Mouse (Mus musculus): ENCODE data around the gene Hip1.
A peak's percentile ranks its signal among the peaks of the same experiment; 100 is the strongest.

The Hip1 gene

DNA sequence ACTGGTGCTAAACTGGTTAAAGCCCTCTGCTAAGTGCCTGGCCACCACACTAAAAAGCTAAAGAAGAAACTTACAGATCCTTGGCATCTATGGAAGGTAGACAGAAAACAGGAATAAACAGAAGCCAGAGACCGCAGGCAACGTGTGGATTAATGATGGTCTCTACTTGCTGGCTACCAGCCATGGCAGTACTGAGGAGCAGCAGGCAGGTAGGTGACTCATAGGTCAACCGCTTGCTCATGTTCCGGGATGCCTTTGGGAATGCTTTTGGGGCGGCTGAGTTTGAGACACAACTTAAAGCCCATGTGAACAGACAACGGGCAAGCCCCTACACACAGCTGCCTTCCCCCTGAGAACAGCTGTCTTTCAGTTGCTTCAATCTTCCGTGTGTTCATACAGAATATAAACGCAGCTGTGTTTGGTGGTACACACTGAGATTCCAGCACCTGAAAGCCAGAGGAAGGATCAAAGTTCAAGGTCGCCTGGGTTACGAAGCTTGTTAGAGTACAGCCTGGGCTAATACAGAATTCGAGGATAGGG, 13.5 kb downstream of the Hip1 start:
- no peak for DNase-seq (ENCODE audit: low spot score)

DNA sequence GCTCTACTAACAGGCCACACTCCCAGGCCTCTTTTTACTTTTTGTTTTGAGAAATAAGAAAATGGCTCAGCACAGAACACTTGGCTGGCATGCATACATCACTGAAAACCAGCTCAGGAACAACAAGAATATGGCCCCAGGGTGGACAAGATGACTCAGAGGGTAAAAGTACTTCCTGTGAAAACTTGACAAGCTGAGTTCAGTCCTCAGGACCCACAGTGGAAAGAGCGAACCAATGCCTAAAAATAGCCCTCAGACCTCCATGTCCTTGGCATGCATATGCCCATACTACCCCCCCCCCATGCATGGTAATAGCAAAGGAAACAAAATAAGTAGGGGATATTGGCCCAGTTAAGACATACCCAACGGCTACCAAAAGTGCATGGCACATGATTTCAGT, 15.0 kb downstream of the Hip1 start:
- no peak for DNase-seq (ENCODE audit: low spot score)

DNA sequence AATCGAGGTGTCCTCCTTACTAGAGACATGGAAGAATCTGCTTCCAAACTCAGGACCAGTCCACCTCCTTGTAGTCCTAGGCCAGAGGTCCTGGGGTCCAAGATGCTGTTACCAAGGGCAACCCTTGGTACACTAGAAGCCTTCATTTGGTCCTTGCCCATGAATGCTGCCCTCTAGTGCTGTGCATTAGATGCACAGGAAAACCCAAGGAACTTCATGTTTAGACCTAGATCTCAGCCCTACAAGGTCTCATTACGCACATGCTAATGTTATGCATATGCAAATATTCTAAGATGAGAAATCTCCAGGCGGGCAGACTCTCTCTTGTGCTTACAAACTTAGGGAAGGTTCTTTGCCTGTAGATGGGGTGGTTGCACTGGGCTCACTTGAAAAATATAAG, 15.6 kb downstream of the Hip1 start:
- DNase-seq (ENCODE audit: low spot score), result no peak

DNA sequence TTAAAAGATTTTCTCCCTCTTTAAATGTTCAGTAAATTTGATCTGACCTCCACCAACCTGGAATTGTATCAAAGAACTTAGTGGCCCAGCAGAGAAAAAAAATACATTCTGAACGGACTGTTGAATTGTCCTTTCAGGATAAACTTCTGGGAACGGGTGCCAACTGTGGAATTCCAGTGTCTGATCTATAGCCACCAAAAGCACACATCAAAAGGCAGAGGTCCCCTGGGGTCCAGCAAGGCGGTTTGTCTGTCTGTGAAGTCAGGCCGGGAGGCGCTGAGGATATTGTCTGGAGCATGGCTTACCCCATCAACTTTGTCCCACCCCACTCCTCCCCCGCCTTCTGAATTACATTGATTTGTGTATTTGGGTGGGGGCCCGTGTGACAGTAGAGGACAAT, 16.9 kb downstream of the Hip1 start:
- no peak for DNase-seq (ENCODE audit: low spot score)

DNA sequence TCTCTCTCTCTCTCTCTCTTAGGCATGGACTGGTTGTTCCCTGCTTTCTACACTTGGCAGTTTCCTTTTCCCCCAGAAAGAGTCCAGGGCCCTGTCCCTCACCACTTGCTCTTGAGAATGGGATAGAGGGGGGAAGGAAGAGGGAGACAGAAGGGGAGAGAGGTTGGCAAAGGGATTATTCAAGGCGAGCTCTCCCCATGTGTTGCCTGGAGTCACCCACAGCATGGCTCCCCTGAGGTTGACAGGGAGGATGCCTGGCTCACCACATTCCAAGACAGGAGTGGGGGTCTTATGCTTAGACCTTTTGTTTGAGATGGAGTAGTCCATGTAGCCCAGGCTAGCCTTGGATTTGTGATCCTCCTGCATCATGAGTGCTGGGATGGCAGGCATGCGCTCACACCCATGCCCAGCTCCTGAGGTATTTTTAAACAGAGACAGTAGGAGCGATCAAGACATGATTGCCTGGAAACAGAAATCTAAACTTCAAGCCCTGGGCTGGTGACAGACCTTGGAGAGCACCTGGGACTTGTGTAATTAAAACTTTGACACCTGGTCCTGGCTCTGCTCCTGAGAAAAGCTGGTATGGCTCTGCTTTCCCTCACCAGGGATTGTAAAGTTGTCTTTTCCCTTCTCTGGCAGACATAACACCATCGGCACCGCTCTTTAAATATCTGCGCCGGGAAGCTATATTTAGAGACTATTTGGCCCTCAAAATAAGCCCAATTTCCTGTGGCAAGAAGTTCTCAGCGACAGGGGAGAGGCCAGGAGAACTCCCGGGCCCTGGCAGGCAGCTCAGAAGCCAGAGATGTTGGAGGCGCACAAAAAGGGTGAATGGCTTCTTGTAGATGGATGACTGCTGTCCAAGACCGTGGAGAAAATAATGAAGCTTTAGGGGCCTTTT, 20.0 kb downstream of the Hip1 start:
- no peak for DNase-seq (ENCODE audit: low spot score)

DNA sequence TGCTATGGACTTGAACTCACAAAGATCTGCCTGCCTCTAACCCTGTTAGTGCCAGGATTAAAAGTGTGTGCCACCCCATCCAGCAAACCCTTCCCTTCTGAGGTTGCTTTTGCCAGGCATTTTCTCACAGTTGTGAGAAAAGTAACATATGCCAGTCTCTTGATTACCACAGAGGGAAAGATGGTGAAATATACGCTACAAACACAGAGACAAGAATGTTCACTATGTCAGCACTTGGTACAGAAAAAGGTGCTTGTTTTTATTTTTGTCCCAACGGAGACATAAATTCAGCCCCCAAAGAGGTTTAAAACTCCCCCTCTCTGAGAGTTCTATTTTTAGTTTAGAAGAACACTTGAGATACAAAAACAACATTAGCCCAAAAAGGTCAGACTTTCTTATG, 20.8 kb downstream of the Hip1 start:
- no peak for DNase-seq (ENCODE audit: low spot score)

DNA sequence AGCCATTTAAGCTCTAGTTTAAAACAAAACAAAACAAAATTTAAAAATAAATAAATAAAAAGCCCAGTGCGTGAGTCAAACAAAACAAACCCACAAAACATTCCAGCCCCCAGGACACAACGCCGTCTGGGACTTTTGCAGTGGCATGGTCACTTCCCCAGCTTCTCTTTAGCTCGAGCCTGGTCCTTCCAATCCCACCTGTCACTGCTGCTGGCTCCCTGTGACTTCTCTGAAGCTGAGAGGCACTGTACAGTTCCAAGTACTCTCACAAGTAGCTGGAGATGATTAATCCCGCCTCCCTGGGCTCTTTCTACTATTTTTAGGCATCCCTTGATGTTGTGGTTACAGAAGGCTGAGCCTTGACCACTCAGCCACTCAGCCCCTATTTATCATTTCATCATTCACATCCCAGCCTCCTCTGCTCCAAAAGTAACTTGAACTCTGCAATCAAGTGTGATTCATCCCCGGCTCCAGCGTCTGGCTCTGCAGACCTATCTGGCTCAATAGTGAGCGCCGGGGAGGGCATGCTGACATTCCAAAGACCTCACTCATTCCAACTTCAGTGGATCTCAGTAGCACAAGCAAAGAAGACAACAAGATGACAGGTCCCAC, 22.7 kb downstream of the Hip1 start:
- DNase-seq (ENCODE audit: low spot score), result peak; percentile 50

DNA sequence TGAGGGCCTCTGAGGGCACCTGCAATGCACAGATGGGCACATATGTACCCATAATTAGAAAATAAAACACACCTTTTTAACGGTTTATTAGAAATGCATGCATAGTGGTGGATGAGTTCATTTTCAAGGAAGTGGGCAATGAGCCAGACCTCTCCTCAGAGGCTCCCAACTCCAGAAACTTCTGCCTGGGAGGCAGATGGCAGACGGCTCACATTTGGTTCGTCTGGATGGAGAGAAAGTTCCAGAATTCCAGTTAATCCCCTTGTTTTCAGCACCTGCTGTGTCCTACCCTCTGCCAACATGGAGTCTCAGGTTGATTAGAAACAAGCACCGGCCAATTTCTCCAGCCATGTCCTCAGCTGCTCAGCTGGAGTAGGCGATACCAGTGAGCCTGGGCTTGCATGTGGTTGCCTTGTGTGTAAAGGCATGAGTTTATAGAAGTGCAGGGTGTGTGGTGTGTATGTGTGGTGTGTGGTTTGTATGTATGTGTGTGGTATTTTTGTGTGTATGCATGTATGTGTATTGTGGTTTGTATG, 27.5 kb downstream of the Hip1 start:
- no peak for DNase-seq (ENCODE audit: low spot score)

DNA sequence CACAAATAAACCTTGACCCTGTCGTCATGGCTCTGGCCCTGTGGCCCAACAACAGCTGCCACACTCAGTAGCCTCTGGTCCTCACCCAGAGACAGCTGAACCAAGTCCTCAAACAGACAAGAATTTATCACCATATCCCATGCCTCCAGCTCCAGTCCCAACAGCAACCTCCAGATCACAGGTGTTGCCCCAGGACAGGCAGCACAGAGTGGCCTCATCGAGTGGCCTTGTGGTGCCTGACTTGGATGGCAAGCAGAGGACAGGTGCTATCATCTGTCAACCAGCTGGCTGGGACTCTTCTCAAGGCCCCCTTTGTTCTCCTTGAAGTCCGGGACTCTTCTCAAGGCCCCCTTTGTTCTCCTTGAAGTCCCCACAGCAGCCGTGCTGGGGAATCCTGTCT, 31.8 kb downstream of the Hip1 start:
- DNase-seq (ENCODE audit: low spot score), result no peak

DNA sequence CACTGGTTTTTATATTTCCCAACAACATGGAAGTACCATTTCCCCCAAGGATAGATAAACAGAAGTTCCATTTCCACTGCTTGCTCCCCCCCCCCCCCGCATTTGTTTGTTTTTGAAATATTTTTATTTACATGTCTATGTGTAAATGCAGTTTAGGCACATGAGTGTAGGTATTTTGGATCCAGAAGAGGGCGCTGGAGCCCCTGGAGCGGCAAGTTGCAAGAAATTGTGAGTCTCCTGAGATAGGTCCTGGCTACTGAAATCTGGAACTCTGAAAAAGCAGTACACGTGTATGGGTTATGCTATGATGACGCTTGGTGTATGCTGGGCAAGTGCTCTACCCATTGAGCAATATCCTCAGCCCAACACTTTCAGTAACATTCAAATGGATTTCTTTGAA, 33.8 kb downstream of the Hip1 start:
- no peak for DNase-seq (ENCODE audit: low spot score)

DNA sequence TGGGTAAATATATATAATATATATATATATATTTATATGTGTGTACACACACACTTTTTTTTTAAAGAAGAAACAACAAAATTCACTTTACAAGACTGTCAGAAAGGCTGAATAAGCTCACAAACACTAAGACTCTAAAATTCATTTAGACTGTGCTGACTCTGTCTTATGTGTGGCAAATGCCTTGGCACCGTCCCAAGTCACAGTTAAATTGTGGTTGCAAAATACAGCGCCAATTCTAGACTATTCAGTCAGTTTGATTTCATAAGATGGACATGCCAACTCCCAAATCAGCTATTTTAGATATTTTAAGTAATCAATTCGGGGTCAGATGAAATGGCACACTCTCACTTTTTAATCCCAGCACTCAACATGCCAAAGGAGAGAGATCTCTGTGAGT, 36.6 kb downstream of the Hip1 start:
- no peak for DNase-seq (ENCODE audit: low spot score)

DNA sequence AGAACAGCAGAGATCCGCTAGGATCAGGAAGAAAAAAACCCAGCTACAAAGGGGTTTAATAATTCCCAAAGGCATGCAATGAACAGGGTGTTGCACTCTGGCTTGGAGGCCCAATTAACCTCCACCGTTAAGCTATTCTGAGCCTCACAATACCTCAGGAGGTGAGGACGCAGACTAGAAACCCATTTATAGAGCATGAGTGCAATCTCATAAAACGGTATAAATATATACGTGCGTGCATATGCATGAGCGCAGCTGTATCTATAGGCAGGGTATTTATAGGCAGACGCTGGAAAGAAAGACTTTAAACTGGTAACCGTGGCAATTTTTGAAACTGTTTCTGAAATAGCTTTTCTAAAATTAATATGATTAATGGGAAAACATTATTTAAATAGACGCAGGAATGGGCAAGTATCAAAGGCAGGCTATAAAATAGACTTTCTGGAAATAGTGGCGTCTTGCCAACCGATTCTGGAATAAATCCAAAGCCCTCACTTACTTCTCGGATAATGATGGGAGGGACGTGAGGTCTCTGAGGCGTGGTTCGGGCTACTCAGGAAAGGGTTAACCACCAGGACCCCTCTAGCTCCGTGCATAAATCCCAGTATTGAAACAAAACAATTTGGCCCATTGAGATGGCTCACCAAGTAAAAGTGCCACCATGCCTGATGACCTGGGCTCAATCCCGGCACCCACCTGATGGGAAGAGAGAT, 37.2 kb downstream of the Hip1 start:
- no peak for DNase-seq (ENCODE audit: low spot score)

DNA sequence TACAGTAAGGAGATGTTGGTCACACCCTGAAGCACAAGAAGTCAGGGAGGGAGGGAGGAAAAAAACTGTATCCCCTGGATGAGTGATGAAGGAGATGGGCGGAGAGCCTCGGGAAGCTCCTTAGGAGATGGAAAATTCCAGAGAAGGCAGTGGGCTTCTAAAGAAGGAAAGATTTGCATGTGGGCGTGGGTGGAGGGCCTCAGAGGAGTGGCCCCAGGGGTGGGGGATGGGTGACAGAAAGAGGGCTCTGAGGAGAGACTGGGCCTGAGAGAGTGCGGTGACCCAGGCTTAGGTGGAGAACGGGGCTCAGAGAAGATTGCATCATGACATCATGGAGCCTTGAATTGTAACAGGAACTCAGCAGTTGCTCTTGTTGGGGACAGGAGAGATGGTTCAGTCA, 39.5 kb downstream of the Hip1 start:
- DNase-seq (ENCODE audit: low spot score), result no peak

DNA sequence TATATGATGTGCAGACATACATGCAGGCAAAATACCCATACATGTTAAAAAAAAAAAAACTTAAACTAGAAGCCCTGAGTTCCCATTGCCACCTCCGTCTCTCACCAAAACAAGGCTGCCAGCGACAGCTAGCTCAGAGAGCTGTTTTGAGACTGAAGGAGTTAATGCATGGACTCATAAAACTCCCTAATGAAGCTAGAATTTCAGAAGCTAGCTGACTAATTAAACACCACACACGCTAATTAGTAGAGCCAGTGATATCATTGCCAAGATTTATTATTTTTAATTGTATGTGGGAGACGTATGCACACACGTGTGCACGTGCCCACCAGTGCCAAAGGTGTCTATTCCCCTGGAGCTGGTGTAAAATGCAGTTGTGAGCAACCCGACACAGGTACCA, 42.0 kb downstream of the Hip1 start:
- DNase-seq (ENCODE audit: low spot score), result no peak

DNA sequence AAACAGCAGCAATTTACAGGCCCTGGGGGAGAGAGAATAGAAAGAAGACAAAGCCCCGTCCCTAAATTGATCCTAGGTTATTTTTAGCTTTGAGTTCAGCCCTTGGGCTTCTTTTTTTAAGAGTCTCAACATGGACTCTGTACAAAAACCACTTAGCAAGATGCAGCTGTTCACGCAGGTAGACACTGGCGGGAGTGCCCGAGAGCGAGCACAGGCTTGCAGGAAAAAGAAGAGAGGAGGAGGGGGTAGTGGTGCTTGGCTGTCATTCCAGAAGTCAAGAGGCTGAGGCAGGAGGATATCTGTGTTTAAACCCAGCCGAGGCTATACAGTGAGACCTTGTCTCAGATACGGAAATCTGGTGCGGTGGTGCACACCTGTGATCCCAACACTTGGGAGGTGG, 42.9 kb downstream of the Hip1 start:
- no peak for DNase-seq (ENCODE audit: low spot score)

DNA sequence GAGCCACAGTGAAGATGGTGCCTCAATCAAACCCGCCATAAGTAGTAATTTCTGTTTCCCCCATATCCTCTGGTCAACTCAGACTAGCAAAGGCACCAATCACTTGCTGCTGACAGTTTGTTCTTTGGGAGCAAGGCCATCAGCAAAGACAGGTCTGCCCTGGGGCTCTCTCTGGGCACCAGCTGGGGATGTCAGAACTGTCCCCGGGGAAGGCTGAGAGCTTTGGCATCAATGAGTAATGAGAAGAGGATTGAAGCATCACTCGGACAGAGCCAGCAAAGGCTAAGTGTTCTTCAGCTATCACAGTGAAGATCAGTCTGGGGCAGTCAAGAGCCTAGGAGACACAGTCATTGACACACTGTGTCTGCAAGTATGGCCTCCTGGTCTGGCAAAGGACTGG, 46.0 kb downstream of the Hip1 start:
- no peak for DNase-seq (ENCODE audit: low spot score)

DNA sequence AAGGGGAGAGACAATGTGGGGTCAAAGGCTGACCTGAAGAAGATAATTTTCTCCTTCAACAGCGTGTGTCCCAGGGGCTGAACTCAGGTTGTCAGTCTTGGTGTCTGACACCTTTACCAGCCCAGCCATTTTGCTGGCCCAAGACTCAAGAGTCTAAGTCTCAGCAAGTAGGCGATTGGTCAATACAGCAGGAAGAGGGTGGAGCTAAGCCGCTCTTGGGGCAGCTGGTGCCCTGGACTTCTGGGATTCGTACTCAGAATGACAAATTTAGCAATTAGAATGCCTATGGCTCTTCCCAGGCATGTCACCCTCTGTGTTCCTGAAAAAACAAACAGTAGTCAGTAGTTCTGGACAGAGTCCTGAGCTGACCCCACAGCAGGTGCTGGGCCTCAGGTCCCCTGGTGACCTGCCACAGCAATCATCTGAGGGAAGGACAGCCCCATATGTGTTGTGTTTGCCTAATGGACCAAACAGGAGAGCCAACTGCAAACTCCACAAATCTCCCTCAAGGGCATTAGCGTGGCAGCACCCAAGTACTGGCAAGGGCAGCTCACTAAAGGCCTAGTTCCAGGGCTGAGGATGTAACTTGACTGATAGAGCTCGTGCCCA, 47.5 kb downstream of the Hip1 start:
- DNase-seq (ENCODE audit: low spot score), result no peak

DNA sequence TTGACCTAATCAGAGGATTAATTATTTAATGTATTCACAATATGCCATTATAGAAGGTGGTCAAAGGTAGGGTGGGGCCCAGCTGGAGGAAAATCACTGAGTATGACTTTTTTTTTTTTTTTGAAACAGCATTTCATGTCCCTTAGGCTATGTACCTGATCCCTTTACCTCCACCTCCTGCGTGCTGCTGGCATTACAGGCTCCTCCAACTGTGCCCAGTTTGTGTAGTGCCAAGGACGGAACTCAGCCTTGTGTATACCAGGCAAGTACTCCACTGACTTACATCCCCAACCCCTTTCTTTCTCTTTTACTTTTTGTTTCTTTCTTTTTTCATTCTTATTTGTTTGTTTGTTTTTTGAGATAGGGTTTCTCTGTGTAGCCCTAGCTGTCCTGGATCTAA, 48.4 kb downstream of the Hip1 start:
- DNase-seq (ENCODE audit: low spot score), result no peak

DNA sequence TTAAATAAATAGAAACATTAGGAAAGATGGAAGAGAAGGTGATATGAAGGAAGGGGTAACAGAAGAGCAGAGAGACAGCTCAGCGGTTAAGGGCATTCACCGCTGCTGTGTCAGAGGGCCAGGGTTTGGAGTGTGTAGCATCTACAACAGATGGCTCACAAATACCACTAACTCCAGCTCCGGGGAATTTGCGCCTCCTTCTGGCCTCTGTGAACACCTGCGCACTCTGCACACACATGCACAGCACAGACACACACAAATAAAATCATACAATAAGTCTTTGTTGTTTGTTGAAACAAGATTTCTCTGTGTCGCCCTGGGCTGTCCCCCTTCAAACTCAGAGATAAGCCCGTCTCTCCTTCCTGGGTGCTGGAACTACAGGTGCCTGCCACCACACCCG, 49.4 kb downstream of the Hip1 start:
- no peak for DNase-seq (ENCODE audit: low spot score)

DNA sequence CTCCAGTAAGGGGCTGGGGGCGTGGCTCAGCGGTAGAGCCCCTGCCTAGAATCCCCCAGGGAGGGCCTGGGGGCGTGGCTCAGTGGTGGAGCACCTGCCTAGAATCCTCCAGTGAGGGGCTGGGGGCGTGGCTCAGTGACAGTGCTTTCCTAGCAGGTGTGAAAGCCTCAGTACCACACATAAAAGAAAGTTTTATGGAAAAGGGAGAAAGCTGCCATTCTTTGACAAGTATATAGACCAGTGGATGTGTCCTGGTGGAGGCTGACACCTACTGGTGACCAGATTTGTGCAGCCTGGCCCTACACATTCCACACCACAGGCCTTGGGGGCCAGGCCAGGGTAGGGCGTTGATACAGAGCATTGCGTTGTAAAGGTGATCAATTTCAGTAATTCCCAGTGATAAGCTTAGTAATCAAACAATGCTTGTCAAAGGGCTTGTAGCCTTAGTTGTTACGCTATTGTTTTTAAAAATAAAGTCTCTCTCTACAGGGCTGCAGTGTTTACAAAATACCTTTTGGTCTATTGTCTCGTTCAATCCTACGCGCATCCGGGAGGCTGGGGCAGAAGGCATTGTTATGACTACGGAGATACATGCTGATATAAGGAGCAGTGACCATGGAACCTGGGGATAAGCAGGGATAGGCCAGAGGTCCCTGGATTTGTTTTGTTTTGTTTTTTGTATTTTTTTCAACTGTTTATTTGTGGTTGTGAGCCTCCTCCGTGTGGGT, 50.6 kb downstream of the Hip1 start:
- DNase-seq (ENCODE audit: low spot score), result no peak

DNA sequence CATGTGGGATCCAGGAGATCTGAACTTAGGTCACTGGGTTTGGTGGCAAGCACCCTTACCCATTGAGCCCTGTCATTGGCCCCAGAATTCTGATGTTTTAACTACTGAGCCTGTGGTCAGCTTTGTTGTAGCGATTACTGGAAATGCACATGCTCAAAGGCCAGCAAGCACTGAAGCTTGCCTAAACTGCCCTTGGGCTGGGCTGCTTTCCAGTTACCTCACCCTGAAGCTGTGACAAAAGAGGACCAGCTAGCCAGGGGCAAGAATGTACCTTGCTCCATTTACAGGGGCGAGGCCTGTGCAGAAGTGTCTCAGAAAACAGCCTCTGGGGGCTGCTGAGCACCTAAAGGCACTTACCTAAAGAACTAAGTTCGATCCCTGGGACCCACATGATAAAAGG, 51.8 kb downstream of the Hip1 start:
- no peak for DNase-seq (ENCODE audit: low spot score)

DNA sequence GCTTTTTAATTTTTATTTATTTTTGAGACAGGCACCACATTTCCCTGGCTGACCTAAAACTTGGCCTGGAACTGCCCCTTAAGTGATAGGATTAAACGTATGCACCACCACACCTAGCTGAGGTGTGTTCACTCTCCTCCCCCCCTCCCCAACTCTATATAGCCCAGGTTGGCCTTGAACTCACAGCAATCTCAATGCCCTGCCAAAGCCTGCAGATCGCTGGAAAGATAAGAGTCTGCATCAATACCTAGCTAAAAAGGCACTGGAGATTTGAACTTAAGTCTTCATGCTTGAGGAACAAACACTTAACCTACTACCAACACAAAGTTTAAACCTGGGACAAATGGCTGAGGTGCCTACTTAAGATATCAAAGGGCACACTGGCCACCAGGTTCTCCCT, 52.8 kb downstream of the Hip1 start:
- no peak for DNase-seq (ENCODE audit: low spot score)
